Mouse (Mus musculus): ENCODE results near the gene Mylk. TPM values are rescaled to one million over a fixed set of nuclear protein-coding genes. Genes with fewer than 3 reads are reported as not detected.

The Mylk gene
- polyA plus RNA-seq, 1 experiment = 8.3 TPM

- Histone ChIP-seq H3K4me3 (ENCODE audit: insufficient read depth, low read length) (no peak overlapping the region), H3K4me1 (ENCODE audit: control insufficient read depth, insufficient read depth, low read length) (no peaks in the 10 kb centered on the region), H3K27ac (ENCODE audit: insufficient read depth, low read length) (no peak overlapping the region)
- TF ChIP-seq POLR2A (IDR thresholded peaks at IDR 0.05; ENCODE audit: extremely low read depth, insufficient read depth, low read length) (no peak), CTCF (IDR thresholded peaks at IDR 0.05; ENCODE audit: extremely low read depth, insufficient read depth, low read length) (no peak)
Measured at GRCm38 (mm10) chr16:34825111-34825744, 80.2 kb downstream of the Mylk start.

- no peak overlapping the region for H3K27ac ChIP-seq (ENCODE audit: insufficient read depth, low read length)
- H3K4me1 ChIP-seq (ENCODE audit: control insufficient read depth, insufficient read depth, low read length) = no peaks in the 10 kb centered on the region
- no peak for TF ChIP-seq POLR2A (IDR thresholded peaks at IDR 0.05; ENCODE audit: extremely low read depth, insufficient read depth, low read length)
- no peak for TF ChIP-seq CTCF (IDR thresholded peaks at IDR 0.05; ENCODE audit: extremely low read depth, insufficient read depth, low read length)
- H3K4me3 ChIP-seq (ENCODE audit: insufficient read depth, low read length) = no peak overlapping the region
Measured at GRCm38 (mm10) chr16:34834477-34834876, 89.5 kb downstream of the Mylk start.

- Histone ChIP-seq H3K4me3 (ENCODE audit: insufficient read depth, low read length) (no peak overlapping the region), H3K4me1 (ENCODE audit: control insufficient read depth, insufficient read depth, low read length) (no peaks in the 10 kb centered on the region), H3K27ac (ENCODE audit: insufficient read depth, low read length) (no peak overlapping the region)
- no peak for TF ChIP-seq CTCF (IDR thresholded peaks at IDR 0.05; ENCODE audit: extremely low read depth, insufficient read depth, low read length)
- TF ChIP-seq POLR2A (IDR thresholded peaks at IDR 0.05; ENCODE audit: extremely low read depth, insufficient read depth, low read length) = no peak
Measured at GRCm38 (mm10) chr16:34839004-34839703, 94.1 kb downstream of the Mylk start.

- Histone ChIP-seq H3K4me1 (ENCODE audit: control insufficient read depth, insufficient read depth, low read length) (no peaks in the 10 kb centered on the region), H3K4me3 (ENCODE audit: insufficient read depth, low read length) (no peak overlapping the region), H3K27ac (ENCODE audit: insufficient read depth, low read length) (no peak overlapping the region)
- no peak for TF ChIP-seq CTCF (IDR thresholded peaks at IDR 0.05; ENCODE audit: extremely low read depth, insufficient read depth, low read length)
- TF ChIP-seq POLR2A (IDR thresholded peaks at IDR 0.05; ENCODE audit: extremely low read depth, insufficient read depth, low read length) = no peak
Measured at GRCm38 (mm10) chr16:34839704-34840331, 94.8 kb downstream of the Mylk start.

- Histone ChIP-seq H3K27ac (ENCODE audit: insufficient read depth, low read length) (no peak overlapping the region), H3K4me1 (ENCODE audit: control insufficient read depth, insufficient read depth, low read length) (no peaks in the 10 kb centered on the region), H3K4me3 (ENCODE audit: insufficient read depth, low read length) (no peak overlapping the region)
- no peak for TF ChIP-seq POLR2A (IDR thresholded peaks at IDR 0.05; ENCODE audit: extremely low read depth, insufficient read depth, low read length)
- no peak for TF ChIP-seq CTCF (IDR thresholded peaks at IDR 0.05; ENCODE audit: extremely low read depth, insufficient read depth, low read length)
Measured at GRCm38 (mm10) chr16:34844783-34845182, 99.8 kb downstream of the Mylk start.

GRCm38 (mm10) chr16:34847638-34848037 lies 102.6 kb downstream of the Mylk start:
- TF ChIP-seq CTCF (IDR thresholded peaks at IDR 0.05; ENCODE audit: extremely low read depth, insufficient read depth, low read length) = no peak
- no peak for TF ChIP-seq POLR2A (IDR thresholded peaks at IDR 0.05; ENCODE audit: extremely low read depth, insufficient read depth, low read length)
- H3K4me3 ChIP-seq (ENCODE audit: insufficient read depth, low read length) = no peak overlapping the region

GRCm38 (mm10) chr16:34854066-34854465 lies 109.1 kb downstream of the Mylk start:
- Histone ChIP-seq H3K27ac (ENCODE audit: insufficient read depth, low read length) (no peak overlapping the region), H3K4me3 (ENCODE audit: insufficient read depth, low read length) (no peak overlapping the region), H3K4me1 (ENCODE audit: control insufficient read depth, insufficient read depth, low read length) (no peaks in the 10 kb centered on the region)
- no peak for TF ChIP-seq POLR2A (IDR thresholded peaks at IDR 0.05; ENCODE audit: extremely low read depth, insufficient read depth, low read length)
- TF ChIP-seq CTCF (IDR thresholded peaks at IDR 0.05; ENCODE audit: extremely low read depth, insufficient read depth, low read length) = no peak

More at GRCm38 (mm10) chr16:34847638-34848037, 102.6 kb downstream of the Mylk start:
- Histone ChIP-seq H3K4me1 (ENCODE audit: control insufficient read depth, insufficient read depth, low read length) (no peaks in the 10 kb centered on the region), H3K27ac (ENCODE audit: insufficient read depth, low read length) (no peak overlapping the region)

GRCm38 (mm10) chr16:34855136-34855535 lies 110.1 kb downstream of the Mylk start:
- H3K27ac ChIP-seq (ENCODE audit: insufficient read depth, low read length) = no peak overlapping the region
- H3K4me3 ChIP-seq (ENCODE audit: insufficient read depth, low read length) = no peak overlapping the region
- TF ChIP-seq POLR2A (IDR thresholded peaks at IDR 0.05; ENCODE audit: extremely low read depth, insufficient read depth, low read length) (no peak), CTCF (IDR thresholded peaks at IDR 0.05; ENCODE audit: extremely low read depth, insufficient read depth, low read length) (no peak)
- no peaks in the 10 kb centered on the region for H3K4me1 ChIP-seq (ENCODE audit: control insufficient read depth, insufficient read depth, low read length)

- H3K27ac ChIP-seq (ENCODE audit: insufficient read depth, low read length) = no peak overlapping the region
- H3K4me3 ChIP-seq (ENCODE audit: insufficient read depth, low read length) = no peak overlapping the region
- TF ChIP-seq CTCF (IDR thresholded peaks at IDR 0.05; ENCODE audit: extremely low read depth, insufficient read depth, low read length) = no peak
- no peaks in the 10 kb centered on the region for H3K4me1 ChIP-seq (ENCODE audit: control insufficient read depth, insufficient read depth, low read length)
Measured at GRCm38 (mm10) chr16:34855751-34856150, 110.7 kb downstream of the Mylk start.

GRCm38 (mm10) chr16:34857631-34858030 lies 112.6 kb downstream of the Mylk start:
- Histone ChIP-seq H3K27ac (ENCODE audit: insufficient read depth, low read length) (no peak overlapping the region), H3K4me1 (ENCODE audit: control insufficient read depth, insufficient read depth, low read length) (no peaks in the 10 kb centered on the region), H3K4me3 (ENCODE audit: insufficient read depth, low read length) (no peak overlapping the region)
- no peak for TF ChIP-seq POLR2A (IDR thresholded peaks at IDR 0.05; ENCODE audit: extremely low read depth, insufficient read depth, low read length)
- no peak for TF ChIP-seq CTCF (IDR thresholded peaks at IDR 0.05; ENCODE audit: extremely low read depth, insufficient read depth, low read length)

All from cortical plate, adult 2 months (tissue).